Mouse (Mus musculus) lung, adult 2 months (tissue): ENCODE results near the gene Rbbp6. TPM values are rescaled to one million over a fixed set of nuclear protein-coding genes. Genes with fewer than 3 reads are reported as not detected.

ENCODE experiments used
- DNase-seq: peaks from one replicate; pipeline ENCODE4 v3.0.0; 2022
- H3K4me1 ChIP-seq: fragments of 200-500 bp; 2 replicates; pipeline ENCODE4 v1.6.1; 2011; ENCODE audit warnings: low read length; ENCODE audit not compliant: control insufficient read depth, insufficient read depth
- H3K4me3 ChIP-seq: fragments of 200-500 bp; replicated peaks from 2 replicates; pipeline ENCODE3; 2011; ENCODE audit warnings: low read depth, mild to moderate bottlenecking, control low read depth, low read length; ENCODE audit errors: extremely low read depth
- CTCF ChIP-seq: fragments of 200-500 bp; IDR thresholded peaks from 2 replicates; pipeline ENCODE4 v1.5.1; 2011; ENCODE audit warnings: mild to moderate bottlenecking, low read length, control low read depth; ENCODE audit not compliant: insufficient read depth
- POLR2A ChIP-seq: fragments of 200-500 bp; IDR thresholded peaks from 2 replicates; pipeline ENCODE4 v1.6.1; 2011; ENCODE audit warnings: low read depth, mild to moderate bottlenecking, control low read depth, low read length, borderline replicate concordance; ENCODE audit errors: extremely low read depth
- WGBS: fragments of 180-500 bp; shearing (Covaris S2); methylation state at CpG from one replicate; pipeline ENCODE4 v1.1.7; 2018; 5-methylcytosine and 5-hydroxymethylcytosine counted together
- polyA plus RNA-seq: library from polyadenylated mRNA; depleted of rRNA; stranded (reverse); fragments of >200 nt; gene quantifications from 2 replicates; pipeline ENCODE4 v1.2.3, GENCODE M21; 2012

The Rbbp6 gene
- polyA plus RNA-seq, 1 experiment: 12.0 TPM

GRCm38 (mm10) chr7:122942111-122942510 is 23.4 kb upstream of the Rbbp6 start:
- 91% methylated on average over 8 of the region's 8 CpGs for WGBS
- no peak overlapping the region for H3K4me3 ChIP-seq
- no peaks in the 10 kb centered on the region for H3K4me1 ChIP-seq
- no peak for DNase-seq
- no peak for TF ChIP-seq POLR2A
- TF ChIP-seq CTCF: no peak

- Histone ChIP-seq H3K4me1 (no peaks in the 10 kb centered on the region), H3K4me3 (no peak overlapping the region)
- TF ChIP-seq CTCF (peak; percentile 24; the same call in 1 of the 2 replicates), POLR2A (no peak)
- 0% methylated on average over 1 of the region's 1 CpGs for WGBS
- peak; percentile 64 for DNase-seq
These were observed 20.3 kb upstream of the Rbbp6 start for GRCm38 (mm10) chr7:122945149-122945548.

- DNase-seq: no peak
- 70% methylated on average over 3 of the region's 3 CpGs for whole genome bisulfite sequencing
- TF ChIP-seq POLR2A (no peak), CTCF (no peak)
These were observed 16.2 kb upstream of the Rbbp6 start for GRCm38 (mm10) chr7:122949268-122949667.

GRCm38 (mm10) chr7:122951464-122951863 is 14.0 kb upstream of the Rbbp6 start:
- DNase-seq: no peak
- TF ChIP-seq POLR2A (no peak), CTCF (no peak)
- Histone ChIP-seq H3K4me3 (no peak overlapping the region), H3K4me1 (no peaks in the 10 kb centered on the region)
- whole genome bisulfite sequencing: 66% methylated on average over 4 of the region's 4 CpGs

More at GRCm38 (mm10) chr7:122949268-122949667, 16.2 kb upstream of the Rbbp6 start:
- no peaks in the 10 kb centered on the region for H3K4me1 ChIP-seq
- no peak overlapping the region for H3K4me3 ChIP-seq

- no peak for TF ChIP-seq CTCF
- TF ChIP-seq POLR2A: no peak
- WGBS: 47% methylated on average over 6 of the region's 6 CpGs
- no peaks in the 10 kb centered on the region for H3K4me1 ChIP-seq
- no peak for DNase-seq
- H3K4me3 ChIP-seq: no peak overlapping the region
These were observed 13.4 kb upstream of the Rbbp6 start for GRCm38 (mm10) chr7:122952066-122952465.

GRCm38 (mm10) chr7:122954451-122955225 is 10.8 kb upstream of the Rbbp6 start:
- Histone ChIP-seq H3K4me1 (no peaks in the 10 kb centered on the region), H3K4me3 (no peak overlapping the region)
- WGBS: 71% methylated on average over 11 of the region's 11 CpGs
- DNase-seq: no peak
- TF ChIP-seq POLR2A (no peak), CTCF (no peak)

GRCm38 (mm10) chr7:122955226-122955955 is 10.1 kb upstream of the Rbbp6 start:
- TF ChIP-seq CTCF (no peak), POLR2A (no peak)
- no peak for DNase-seq
- WGBS: 41% methylated on average over 8 of the region's 8 CpGs
- no peaks in the 10 kb centered on the region for H3K4me1 ChIP-seq
- no peak overlapping the region for H3K4me3 ChIP-seq

- Histone ChIP-seq H3K4me3 (no peak overlapping the region), H3K4me1 (peaks cover 12% of the 10 kb centered on the region)
- 42% methylated on average over 4 of the region's 4 CpGs for WGBS
- no peak for DNase-seq
- no peak for TF ChIP-seq CTCF
- no peak for TF ChIP-seq POLR2A
These were observed 3.3 kb downstream of the Rbbp6 start for GRCm38 (mm10) chr7:122968751-122969150.

GRCm38 (mm10) chr7:122969231-122970032 is 3.9 kb downstream of the Rbbp6 start:
- 1% methylated on average over 62 of the region's 62 CpGs for WGBS
- no peak for TF ChIP-seq CTCF
- TF ChIP-seq POLR2A: peak; percentile 78
- Histone ChIP-seq H3K4me1 (peaks cover 12% of the 10 kb centered on the region), H3K4me3 (peak overlapping the region; percentile 96)
- peak; percentile 89 for DNase-seq
